Mouse (Mus musculus) adrenal gland, adult 8-10 months (tissue): Measurements from ENCODE around the gene Mdga1. TPM values are rescaled to one million over a fixed set of nuclear protein-coding genes. Genes with fewer than 3 reads are reported as not detected.

Source experiments
- DNase-seq: peaks from one replicate; pipeline ENCODE4 v3.0.0; 2022
- total RNA-seq, 4 experiments: library from RNA; stranded (reverse); gene quantifications; 2 replicates each; pipeline ENCODE4 v1.2.4; 2022

The Mdga1 gene
- total RNA-seq, 4 experiments from 2014 or later = 0.21 to 2.2 (median 0.66) TPM

- DNase-seq = no peak
These were observed 50.9 kb downstream of the Mdga1 start for GRCm38 (mm10) chr17:29918791-29919551.

DNA sequence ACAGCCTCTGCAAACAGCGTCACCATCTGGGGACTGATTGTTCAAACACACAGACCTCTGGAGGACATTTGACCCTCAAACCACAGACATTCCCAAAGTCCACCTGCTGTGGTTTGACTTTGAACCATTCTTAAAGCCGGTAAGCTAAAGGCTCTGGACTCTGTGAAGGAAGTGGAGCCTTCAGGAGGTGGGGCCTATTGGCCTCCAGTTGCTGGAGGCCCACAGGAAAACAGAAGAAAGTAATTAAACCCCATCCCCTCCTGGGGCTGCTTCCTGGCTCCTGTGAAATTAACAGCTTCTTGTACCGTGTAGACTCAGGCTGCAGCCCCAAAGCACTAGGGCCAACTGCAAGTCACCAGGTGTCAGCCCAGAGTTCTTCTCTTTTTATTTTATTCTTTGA, 52.9 kb downstream of the Mdga1 start:
- no peak for DNase-seq

- no peak for DNase-seq
These were observed 54.1 kb downstream of the Mdga1 start for GRCm38 (mm10) chr17:29915820-29916219.

- no peak for DNase-seq
These were observed 56.5 kb downstream of the Mdga1 start for GRCm38 (mm10) chr17:29913301-29913965.

DNA sequence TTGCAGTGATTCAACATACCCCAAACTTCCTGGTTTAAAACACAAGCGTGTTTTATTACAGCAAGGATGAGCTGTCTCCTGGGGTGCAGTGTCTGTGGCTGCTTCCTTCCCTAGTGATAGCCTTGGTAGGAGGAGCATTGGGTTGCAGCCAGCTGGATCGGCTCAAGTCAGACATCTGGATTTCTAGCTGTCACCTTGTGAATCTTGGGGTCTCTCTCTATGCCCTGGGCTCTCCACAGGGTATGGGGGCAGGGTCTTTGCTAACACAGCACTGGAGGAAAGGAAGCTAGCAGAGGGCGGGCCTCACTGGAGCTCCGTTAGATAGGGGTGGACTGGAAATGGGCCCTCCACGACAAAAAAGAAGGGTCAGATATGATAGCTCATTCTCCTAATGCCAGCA, 57.2 kb downstream of the Mdga1 start:
- DNase-seq = no peak

- DNase-seq = no peak
These were observed 60.9 kb downstream of the Mdga1 start for GRCm38 (mm10) chr17:29909031-29909430.

DNA sequence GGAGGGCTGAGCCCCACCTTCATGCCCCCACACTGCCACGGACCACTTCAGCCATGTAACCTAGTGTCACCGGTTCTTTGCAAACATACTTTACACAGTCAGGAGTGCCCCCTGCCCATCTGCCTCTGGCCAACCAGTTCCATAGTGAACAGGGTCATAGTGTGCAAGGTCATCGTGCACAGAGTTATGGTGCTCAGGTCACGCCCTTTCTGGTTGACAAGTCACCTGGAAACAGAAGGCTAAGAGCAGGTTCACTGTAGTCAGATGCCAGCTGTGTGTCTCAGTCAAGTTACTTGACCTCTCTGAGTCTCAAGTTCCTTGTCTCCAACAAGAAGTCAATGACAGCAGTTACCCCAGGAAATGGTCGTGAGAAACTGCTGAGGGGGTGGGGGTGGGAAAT, 65.2 kb downstream of the Mdga1 start:
- no peak for DNase-seq

DNA sequence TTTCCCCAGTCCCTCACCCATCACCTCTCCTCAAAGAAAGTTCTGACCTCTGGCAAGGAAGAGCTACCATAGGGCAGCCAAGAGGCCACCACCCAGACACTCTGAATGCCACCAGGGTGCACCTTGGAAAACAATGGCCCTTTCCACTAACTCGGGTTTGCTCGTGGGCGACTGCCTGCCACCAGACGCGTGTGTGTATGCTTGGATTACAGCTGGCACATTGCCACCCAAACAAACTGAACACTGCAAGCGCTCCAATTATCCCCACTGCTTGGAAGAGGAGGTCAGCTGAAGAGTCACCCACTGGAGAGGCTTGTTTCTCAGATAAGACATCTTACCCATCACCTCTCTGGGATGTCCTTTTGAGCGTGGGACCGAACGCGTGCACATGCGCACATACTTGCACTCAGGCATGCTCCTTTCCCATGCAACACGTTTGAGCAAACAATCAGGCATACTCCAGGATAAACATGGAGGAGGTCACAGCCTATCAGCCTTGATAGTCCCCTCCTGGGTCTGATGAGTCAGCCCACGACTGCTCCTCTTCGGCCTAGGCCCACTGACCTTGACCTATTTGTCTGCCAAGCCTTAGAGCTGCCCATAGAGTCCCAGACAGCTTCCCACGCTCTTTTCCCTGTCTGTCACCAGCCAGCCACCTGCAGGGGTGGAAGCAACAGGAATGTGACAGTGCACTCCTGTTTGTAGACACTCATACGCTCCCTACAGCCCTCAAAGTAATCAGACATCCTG, 67.3 kb downstream of the Mdga1 start:
- peak; percentile 38 for DNase-seq

DNA sequence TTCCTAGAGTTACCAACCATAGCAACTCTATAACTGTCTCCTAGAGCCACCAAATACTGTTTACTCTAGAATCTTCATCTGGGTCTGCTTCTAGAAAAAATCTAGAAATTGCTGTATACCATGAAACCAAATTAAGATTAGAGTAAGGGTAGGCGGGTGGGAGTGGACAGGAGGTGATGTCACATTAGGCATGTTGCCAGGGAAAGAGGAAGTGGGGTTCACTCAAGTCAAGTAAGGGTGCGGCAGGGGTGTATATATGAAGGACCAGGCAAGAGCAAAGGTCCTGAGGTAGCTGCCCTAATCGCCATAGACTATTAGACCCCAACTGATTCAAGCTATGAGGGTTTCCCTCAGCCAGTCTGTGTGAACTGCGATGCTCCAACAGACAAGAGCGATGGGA, 69.6 kb downstream of the Mdga1 start:
- no peak for DNase-seq

GRCm38 (mm10) chr17:29896181-29897054, 73.5 kb downstream of the Mdga1 start:
- no peak for DNase-seq

DNA sequence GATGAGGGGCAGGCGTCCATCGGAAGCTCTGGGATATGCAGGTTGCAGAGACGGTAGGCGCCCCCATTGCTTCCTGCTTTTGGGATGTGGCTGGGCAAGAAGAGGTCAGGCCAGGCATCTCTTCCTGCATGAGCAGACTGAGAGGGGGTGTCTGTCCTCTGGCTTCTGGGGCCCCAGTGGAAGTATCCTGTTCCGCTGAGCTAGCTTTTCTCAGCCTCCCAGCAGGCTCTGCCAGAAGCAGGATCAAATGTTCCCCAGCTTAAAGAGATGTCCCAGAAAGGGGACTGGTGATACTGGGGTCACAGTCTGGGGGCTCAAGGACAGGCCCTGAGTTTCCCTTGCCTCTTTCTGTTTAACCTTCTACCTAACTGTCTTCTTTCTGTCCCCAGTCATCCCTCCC, 74.3 kb downstream of the Mdga1 start:
- DNase-seq = no peak

GRCm38 (mm10) chr17:29894965-29895364, 74.9 kb downstream of the Mdga1 start:
- DNase-seq = no peak

GRCm38 (mm10) chr17:29890451-29891110, 79.3 kb downstream of the Mdga1 start:
- DNase-seq = no peak

GRCm38 (mm10) chr17:29888981-29889980, 80.6 kb downstream of the Mdga1 start:
- no peak for DNase-seq

- DNase-seq = no peak
These were observed 81.7 kb downstream of the Mdga1 start for GRCm38 (mm10) chr17:29887881-29888826.

GRCm38 (mm10) chr17:29887271-29887880, 82.5 kb downstream of the Mdga1 start:
- DNase-seq = no peak

GRCm38 (mm10) chr17:29886655-29887251, 83.1 kb downstream of the Mdga1 start:
- no peak for DNase-seq

DNA sequence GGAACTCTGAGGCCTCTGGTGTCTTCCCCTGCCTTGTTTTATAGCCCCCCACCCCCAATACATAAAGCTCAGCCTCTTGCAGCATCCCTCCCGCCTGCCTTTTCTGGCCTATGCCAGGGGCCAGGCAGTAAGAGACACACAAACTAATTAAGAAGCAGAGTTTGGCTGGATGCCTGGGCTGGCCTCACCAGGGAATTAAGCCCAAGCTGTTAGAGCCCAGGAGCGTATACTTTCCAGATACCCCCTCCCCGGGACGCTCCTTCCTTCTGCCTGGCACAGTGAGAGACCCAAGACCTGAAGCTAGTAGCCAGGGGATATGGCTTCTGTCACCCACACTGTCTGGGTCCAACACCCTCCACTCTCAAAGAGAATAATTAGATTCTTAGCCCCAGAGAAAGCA, 83.8 kb downstream of the Mdga1 start:
- no peak for DNase-seq
